ENCODE assay signal across 21 mouse cellular contexts in genomic region chr15:11693772-11694270, GRCm38 (mm10).
DNase-seq lines count a peak whose midpoint lies in the region; ATAC-seq and TF ChIP-seq lines count a peak whose summit lies in the region.
"Had no signal": no experiment of that assay in that cellular context is flagged by ENCODE, and none has a peak within 500 bp of the region (broad histone marks: within the 10 kb centered on the region; RNA-seq: fewer than 3 reads in every experiment).

No protein-coding gene starts in this region.

- no peak for ATAC-seq in hindbrain, embryonic 11.5 days (ENCODE audit: low FRiP score)
- ATAC-seq in hindbrain, embryonic 13.5 days (ENCODE audit: low FRiP score), result no peak
- ATAC-seq in embryonic facial prominence, embryonic 13.5 days (ENCODE audit: insufficient number of reproducible peaks, insufficient read depth, low FRiP score, low TSS enrichment, low read depth), result no peak
- ATAC-seq in activated CD4-positive, CD25-positive, alpha-beta regulatory T cell, adult 4 months, result no peak
- ATAC-seq in megakaryocyte-erythroid progenitor cell, adult 5-6 weeks (replicated peaks; ENCODE audit: low FRiP score, low TSS enrichment, poor library complexity, severe bottlenecking), result no peak
- ATAC-seq: midbrain, embryonic 16.5 days had no signal

- H3K4me2 ChIP-seq in hindbrain, embryonic 11.5 days (replicated peaks; ENCODE audit: low read depth, low read length), result no peak overlapping the region
- H3K4me2 ChIP-seq in hindbrain, embryonic 13.5 days, result no peak overlapping the region
- H3K4me2 ChIP-seq in embryonic facial prominence, embryonic 13.5 days, result peak overlapping the region; percentile 19; the same call in 1 of the 2 replicates
- H3K4me2 ChIP-seq in myocyte (ENCODE audit: low read depth), result peak overlapping the region; percentile 79
- H3K4me2 ChIP-seq: stomach, embryonic 15.5 days had no signal

- H3K4me3 ChIP-seq in hindbrain, embryonic 11.5 days (ENCODE audit: low read depth, low read length), result no peak overlapping the region
- no peak overlapping the region for H3K4me3 ChIP-seq in hindbrain, embryonic 13.5 days
- no peak overlapping the region for H3K4me3 ChIP-seq in embryonic facial prominence, embryonic 13.5 days
- H3K4me3 ChIP-seq in myocyte, result no peak overlapping the region
- H3K4me3 ChIP-seq: left cerebral cortex, adult 2 months; midbrain, embryonic 10.5 days; stomach, embryonic 15.5 days had no signal

- H3K9me3 ChIP-seq in hindbrain, embryonic 11.5 days (ENCODE audit: control insufficient read depth, low read length), result no peaks in the 10 kb centered on the region
- no peaks in the 10 kb centered on the region for H3K9me3 ChIP-seq in hindbrain, embryonic 13.5 days
- no peaks in the 10 kb centered on the region for H3K9me3 ChIP-seq in embryonic facial prominence, embryonic 13.5 days
- H3K9me3 ChIP-seq: midbrain, embryonic 10.5 days; stomach, embryonic 15.5 days had no signal

- H3ac ChIP-seq in myocyte (ENCODE audit: control insufficient read depth, insufficient read length), result no peak overlapping the region

- H3K36me3 ChIP-seq in hindbrain, embryonic 11.5 days (ENCODE audit: control insufficient read depth, insufficient read depth, low read length), result no peaks in the 10 kb centered on the region
- H3K36me3 ChIP-seq in hindbrain, embryonic 13.5 days, result no peaks in the 10 kb centered on the region
- no peaks in the 10 kb centered on the region for H3K36me3 ChIP-seq in embryonic facial prominence, embryonic 13.5 days
- no peaks in the 10 kb centered on the region for H3K36me3 ChIP-seq in myocyte (ENCODE audit: control insufficient read depth, insufficient read depth)
- H3K36me3 ChIP-seq: midbrain, embryonic 10.5 days; stomach, embryonic 15.5 days had no signal

- H3K79me2 ChIP-seq in myocyte (ENCODE audit: control insufficient read depth, insufficient read depth), result no peaks in the 10 kb centered on the region

- DNase-seq in hindbrain, embryonic 11.5 days (ENCODE audit: low spot score), result peak; percentile 6
- peak; percentile 16 for DNase-seq in Muller cell, postnatal 12 days (ENCODE audit: inconsistent ontology term)
- DNase-seq: adrenal gland, postnatal 36 days; cerebellum, adult 11 months; cerebellum, postnatal 36 days; heart, postnatal 4 days; kidney, adult 18-20 months; kidney, postnatal 4 days; layer of hippocampus, adult 9-11 months; left cerebral cortex, postnatal 4 days; lung, postnatal 4 days; thymus, postnatal 25 days had no signal

- H3K9ac ChIP-seq in hindbrain, embryonic 11.5 days (ENCODE audit: low read depth, low read length), result no peak overlapping the region
- H3K9ac ChIP-seq in hindbrain, embryonic 13.5 days, result no peak overlapping the region
- no peak overlapping the region for H3K9ac ChIP-seq in embryonic facial prominence, embryonic 13.5 days
- H3K9ac ChIP-seq: stomach, embryonic 15.5 days had no signal

- H3K27ac ChIP-seq in hindbrain, embryonic 11.5 days (ENCODE audit: low read depth, low read length), result no peak overlapping the region
- no peak overlapping the region for H3K27ac ChIP-seq in hindbrain, embryonic 13.5 days
- H3K27ac ChIP-seq in embryonic facial prominence, embryonic 13.5 days, result no peak overlapping the region
- H3K27ac ChIP-seq: left cerebral cortex, adult 2 months; midbrain, embryonic 10.5 days; stomach, embryonic 15.5 days had no signal

- no peak for TF ChIP-seq POLR2A in myocyte (IDR thresholded peaks at IDR 0.05; ENCODE audit: insufficient read length, low read depth)

- no peaks in the 10 kb centered on the region for H3K27me3 ChIP-seq in hindbrain, embryonic 11.5 days (ENCODE audit: control insufficient read depth, insufficient read depth, low read length)
- no peaks in the 10 kb centered on the region for H3K27me3 ChIP-seq in hindbrain, embryonic 13.5 days
- no peaks in the 10 kb centered on the region for H3K27me3 ChIP-seq in embryonic facial prominence, embryonic 13.5 days
- no peaks in the 10 kb centered on the region for H3K27me3 ChIP-seq in myocyte (ENCODE audit: control insufficient read depth, insufficient read depth, insufficient read length)
- H3K27me3 ChIP-seq: stomach, embryonic 15.5 days had no signal

- H3K4me1 ChIP-seq in hindbrain, embryonic 11.5 days (replicated peaks; ENCODE audit: control insufficient read depth, insufficient read depth, low read length), result no peaks in the 10 kb centered on the region
- no peaks in the 10 kb centered on the region for H3K4me1 ChIP-seq in hindbrain, embryonic 13.5 days (replicated peaks)
- peaks cover 13% of the 10 kb centered on the region for H3K4me1 ChIP-seq in embryonic facial prominence, embryonic 13.5 days
- H3K4me1 ChIP-seq: stomach, embryonic 15.5 days had no signal

- WGBS in hindbrain, embryonic 11.5 days, result 73% methylated on average over 14 of the region's 14 CpGs
- WGBS in hindbrain, embryonic 13.5 days, result 76% methylated on average over 14 of the region's 14 CpGs
- whole genome bisulfite sequencing in embryonic facial prominence, embryonic 13.5 days, result 37% methylated on average over 14 of the region's 14 CpGs

TF ChIP-seq in myocyte, 11 proteins besides CTCF, POLR2A, EP300 and RAD21:
- TF ChIP-seq E2F4 (IDR thresholded peaks at IDR 0.05; ENCODE audit: insufficient read depth), result no peak
- peak; percentile 71 for TF ChIP-seq USF1 (IDR thresholded peaks at IDR 0.05; ENCODE audit: low read depth)
- TF ChIP-seq CEBPB (IDR thresholded peaks at IDR 0.05; ENCODE audit: insufficient read depth, poor library complexity, severe bottlenecking), result no peak
- no peak for TF ChIP-seq MYOG (IDR thresholded peaks at IDR 0.05; ENCODE audit: control insufficient read depth in 1 of 3, insufficient read depth in 1 of 3, insufficient read length in 2 of 3, low read depth in 2 of 3)
- TF ChIP-seq TCF3 (IDR thresholded peaks at IDR 0.05; ENCODE audit: insufficient read length, low read depth), result no peak
- TF ChIP-seq SRF (IDR thresholded peaks at IDR 0.05; ENCODE audit: control insufficient read depth, insufficient read length, low read depth), result no peak
- TF ChIP-seq MAX (IDR thresholded peaks at IDR 0.05; ENCODE audit: low read depth), result no peak
- no peak for TF ChIP-seq REST (IDR thresholded peaks at IDR 0.05; ENCODE audit: insufficient read depth, insufficient read length)
- TF ChIP-seq MYOD1 (IDR thresholded peaks at IDR 0.05; ENCODE audit: control insufficient read depth in 1 of 3, insufficient read length in 2 of 3, low read depth in 2 of 3), result peak in 2 of 3 experiments; percentile 37 to 62
- peak; percentile 58 for TF ChIP-seq TCF12 (IDR thresholded peaks at IDR 0.05; ENCODE audit: insufficient read depth, poor library complexity, severe bottlenecking)
- TF ChIP-seq POLR2AphosphoS2 (IDR thresholded peaks at IDR 0.05; ENCODE audit: insufficient read length, low read depth), result no peak
TF ChIP-seq in myocyte: peak in this region for 3.

Comparison
In these comparisons a context has a peak if more than half of its experiments do, and no peak if none do; other contexts are left out.
1. H3K4me2 ChIP-seq: peak in embryonic facial prominence, embryonic 13.5 days (single experiment) and myocyte (single experiment); none in hindbrain, embryonic 11.5 days (single experiment) and hindbrain, embryonic 13.5 days (single experiment).